Mouse (Mus musculus): ENCODE measurements around the gene Kmt2d. TPM values are rescaled to one million over a fixed set of nuclear protein-coding genes. Genes with fewer than 3 reads are reported as not detected.
A peak's percentile ranks its signal among the peaks of the same experiment; 100 is the strongest.

The Kmt2d gene
- total and polyA plus RNA-seq, 3 experiments = 22.1 to 150 (median 57.8) TPM

DNA sequence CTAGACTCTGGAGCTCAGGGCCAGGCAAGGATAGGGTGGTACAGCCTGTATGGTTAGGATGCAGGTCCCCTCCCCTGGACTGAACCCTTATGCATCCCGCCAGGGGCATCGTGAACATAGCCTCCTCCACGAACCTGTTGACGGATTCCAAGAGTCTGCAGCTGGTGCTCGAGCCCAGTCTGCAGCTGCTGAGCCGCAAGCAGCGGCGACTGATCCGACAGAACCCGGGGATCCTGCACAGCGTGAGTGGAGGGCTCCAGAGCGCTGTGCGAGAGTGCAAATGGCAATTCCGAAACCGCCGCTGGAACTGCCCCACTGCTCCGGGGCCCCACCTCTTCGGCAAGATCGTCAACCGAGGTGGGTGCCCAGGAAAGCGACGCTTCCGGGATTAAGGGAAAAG is 80.2 kb downstream of the Kmt2d start:
- no peak for ATAC-seq (ENCODE audit: extremely low read depth, insufficient number of reproducible peaks, low FRiP score, poor library complexity, severe bottlenecking)
- no peak for DNase-seq (ENCODE audit: low spot score)
- H3K4me1 ChIP-seq (ENCODE audit: insufficient read depth, low read depth, low read length) = peaks cover 19% of the 10 kb centered on the region
- H3K4me3 ChIP-seq (ENCODE audit: low read depth, low read length) = no peak overlapping the region
- no peaks in the 10 kb centered on the region for H3K36me3 ChIP-seq (replicated peaks)
- TF ChIP-seq POLR2AphosphoS5 (IDR thresholded peaks at IDR 0.05; ENCODE audit: insufficient replicate concordance, low read depth, low read length) = no peak
- TF ChIP-seq CTCF (IDR thresholded peaks at IDR 0.05; ENCODE audit: low read depth, low read length) = no peak
- no peak for TF ChIP-seq TAL1 (conservative IDR thresholded peaks at IDR 0.05; ENCODE audit: low read depth, low read length)
- no peak for TF ChIP-seq GATA2 (IDR thresholded peaks at IDR 0.05; ENCODE audit: borderline replicate concordance, low read depth, low read length)
- no peak for TF ChIP-seq GATA1 (IDR thresholded peaks at IDR 0.05; ENCODE audit: borderline replicate concordance, low read length)
- peaks cover 76% of the 10 kb centered on the region for H3K27me3 ChIP-seq (ENCODE audit: insufficient read depth, low read length)
- H3K9me3 ChIP-seq (replicated peaks) = peaks cover 6% of the 10 kb centered on the region

DNA sequence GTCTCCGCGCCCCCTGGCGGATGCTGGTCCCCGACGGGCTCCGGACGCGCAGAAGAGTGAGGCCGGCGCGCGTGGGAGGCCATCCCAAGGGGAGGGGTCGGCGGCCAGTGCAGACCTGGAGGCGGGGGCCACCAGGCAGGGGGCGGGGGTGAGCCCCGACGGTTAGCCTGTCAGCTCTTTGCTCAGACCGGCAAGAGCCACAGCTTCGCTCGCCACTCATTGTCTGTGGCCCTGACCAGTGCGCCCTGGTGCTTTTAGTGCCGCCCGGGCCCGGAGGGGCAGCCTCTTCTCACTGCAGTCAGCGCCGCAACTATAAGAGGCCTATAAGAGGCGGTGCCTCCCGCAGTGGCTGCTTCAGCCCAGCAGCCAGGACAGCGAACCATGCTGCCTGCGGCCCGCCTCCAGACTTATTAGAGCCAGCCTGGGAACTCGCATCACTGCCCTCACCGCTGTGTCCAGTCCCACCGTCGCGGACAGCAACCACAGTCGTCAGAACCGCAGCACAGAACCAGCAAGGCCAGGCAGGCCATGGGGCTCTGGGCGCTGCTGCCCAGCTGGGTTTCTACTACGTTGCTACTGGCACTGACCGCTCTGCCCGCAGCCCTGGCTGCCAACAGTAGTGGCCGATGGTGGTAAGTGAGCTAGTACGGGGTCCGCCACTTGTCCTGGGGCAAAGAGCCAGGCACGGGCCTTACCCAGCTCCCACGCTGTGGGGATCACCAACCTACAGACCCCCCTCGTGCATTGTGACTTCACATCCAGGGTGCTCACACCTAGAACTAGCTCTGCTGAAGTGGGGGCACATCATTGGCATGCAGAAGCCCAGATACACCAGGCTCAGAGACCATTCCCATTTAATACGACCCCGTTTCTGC is 81.1 kb downstream of the Kmt2d start, which contains the start of gene Wnt1:
Wnt1 (plus strand) TSS at position 197 of the 875 bp plus-strand sequence.
- TF ChIP-seq GATA1 (IDR thresholded peaks at IDR 0.05; ENCODE audit: borderline replicate concordance, low read length) (no peak), CTCF (IDR thresholded peaks at IDR 0.05; ENCODE audit: low read depth, low read length) (no peak), POLR2AphosphoS5 (IDR thresholded peaks at IDR 0.05; ENCODE audit: insufficient replicate concordance, low read depth, low read length) (no peak), TAL1 (conservative IDR thresholded peaks at IDR 0.05; ENCODE audit: low read depth, low read length) (no peak), GATA2 (IDR thresholded peaks at IDR 0.05; ENCODE audit: borderline replicate concordance, low read depth, low read length) (no peak)
- peaks cover 74% of the 10 kb centered on the region for H3K27me3 ChIP-seq (ENCODE audit: insufficient read depth, low read length)
- no peaks in the 10 kb centered on the region for H3K36me3 ChIP-seq (replicated peaks)
- peaks cover 19% of the 10 kb centered on the region for H3K4me1 ChIP-seq (ENCODE audit: insufficient read depth, low read depth, low read length)
- no peak within 1 kb of the TSS for H3K4me3 ChIP-seq (ENCODE audit: low read depth, low read length)
- no peak for ATAC-seq (ENCODE audit: extremely low read depth, insufficient number of reproducible peaks, low FRiP score, poor library complexity, severe bottlenecking)
- peaks cover 6% of the 10 kb centered on the region for H3K9me3 ChIP-seq (replicated peaks)
- no peak for DNase-seq (ENCODE audit: low spot score)

DNA sequence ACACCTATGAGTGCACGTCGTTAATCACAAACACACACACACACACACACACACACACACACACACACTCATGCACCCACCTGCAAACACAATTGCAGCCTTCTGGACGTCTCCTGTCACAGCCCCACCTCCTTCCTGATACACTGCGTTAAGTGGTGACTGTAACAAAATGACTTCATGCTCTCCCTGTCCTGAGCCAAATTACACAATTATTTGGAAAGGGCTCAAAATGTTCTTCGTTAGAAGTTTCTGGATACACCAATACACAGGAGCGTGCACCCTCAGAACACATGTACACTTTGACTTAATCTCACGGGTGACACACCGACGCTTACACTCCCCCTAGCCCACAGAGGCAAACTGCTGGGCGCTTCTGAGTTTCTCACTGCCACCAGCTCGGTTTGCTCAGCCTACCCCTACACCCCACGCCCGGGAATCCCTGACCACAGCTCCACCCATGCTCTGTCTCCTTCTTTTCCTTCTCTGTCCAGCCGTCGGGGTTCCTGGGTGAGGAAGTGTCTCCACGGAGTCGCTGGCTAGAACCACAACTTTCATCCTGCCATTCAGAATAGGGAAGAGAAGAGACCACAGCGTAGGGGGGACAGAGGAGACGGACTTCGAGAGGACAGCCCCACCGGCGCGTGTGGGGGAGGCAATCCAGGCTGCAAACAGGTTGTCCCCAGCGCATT is 81.9 kb downstream of the Kmt2d start:
- Histone ChIP-seq H3K4me3 (ENCODE audit: low read depth, low read length) (no peak overlapping the region), H3K4me1 (ENCODE audit: insufficient read depth, low read depth, low read length) (peaks cover 20% of the 10 kb centered on the region), H3K9me3 (replicated peaks) (peaks cover 6% of the 10 kb centered on the region), H3K36me3 (replicated peaks) (no peaks in the 10 kb centered on the region), H3K27me3 (ENCODE audit: insufficient read depth, low read length) (peaks cover 70% of the 10 kb centered on the region)
- TF ChIP-seq POLR2AphosphoS5 (IDR thresholded peaks at IDR 0.05; ENCODE audit: insufficient replicate concordance, low read depth, low read length) (no peak), GATA1 (IDR thresholded peaks at IDR 0.05; ENCODE audit: borderline replicate concordance, low read length) (no peak), CTCF (IDR thresholded peaks at IDR 0.05; ENCODE audit: low read depth, low read length) (no peak; the same call in 1 of the 2 replicates)
- DNase-seq (ENCODE audit: low spot score) (no peak), ATAC-seq (ENCODE audit: extremely low read depth, insufficient number of reproducible peaks, low FRiP score, poor library complexity, severe bottlenecking) (no peak)

DNA sequence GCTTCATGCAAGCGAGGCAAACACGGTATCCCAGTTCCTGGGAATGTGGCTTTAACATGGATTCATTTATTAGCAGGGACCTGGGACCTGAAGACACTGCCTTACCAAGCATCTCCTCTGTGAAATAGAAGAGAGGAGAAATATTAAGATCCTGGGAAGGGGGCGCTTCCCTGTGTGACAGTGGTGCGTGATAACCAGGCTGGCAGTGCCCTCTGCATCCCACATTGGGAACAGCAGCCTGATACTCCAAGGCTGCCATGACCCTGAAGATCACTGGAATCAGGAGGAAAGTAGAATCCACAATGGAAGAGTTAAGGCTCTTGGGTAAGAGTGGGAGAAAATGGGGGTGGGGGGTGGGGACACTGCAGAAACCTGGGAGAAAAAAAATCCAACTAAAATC is 83.1 kb downstream of the Kmt2d start:
- TF ChIP-seq TAL1 (conservative IDR thresholded peaks at IDR 0.05; ENCODE audit: low read depth, low read length) = no peak
- TF ChIP-seq GATA2 (IDR thresholded peaks at IDR 0.05; ENCODE audit: borderline replicate concordance, low read depth, low read length) = no peak
- TF ChIP-seq GATA1 (IDR thresholded peaks at IDR 0.05; ENCODE audit: borderline replicate concordance, low read length) = no peak
- no peak for TF ChIP-seq CTCF (IDR thresholded peaks at IDR 0.05; ENCODE audit: low read depth, low read length)
- TF ChIP-seq POLR2AphosphoS5 (IDR thresholded peaks at IDR 0.05; ENCODE audit: insufficient replicate concordance, low read depth, low read length) = no peak
- Histone ChIP-seq H3K4me1 (ENCODE audit: insufficient read depth, low read depth, low read length) (peaks cover 20% of the 10 kb centered on the region), H3K9me3 (replicated peaks) (peaks cover 6% of the 10 kb centered on the region), H3K27me3 (ENCODE audit: insufficient read depth, low read length) (peaks cover 60% of the 10 kb centered on the region), H3K4me3 (ENCODE audit: low read depth, low read length) (no peak overlapping the region), H3K36me3 (replicated peaks) (no peaks in the 10 kb centered on the region)
- ATAC-seq (ENCODE audit: extremely low read depth, insufficient number of reproducible peaks, low FRiP score, poor library complexity, severe bottlenecking) = no peak
- no peak for DNase-seq (ENCODE audit: low spot score)

GRCm38 (mm10) chr15:98785744-98786143 is 85.3 kb downstream of the Kmt2d start:
- Histone ChIP-seq H3K9me3 (replicated peaks) (no peaks in the 10 kb centered on the region), H3K36me3 (replicated peaks) (no peaks in the 10 kb centered on the region), H3K27me3 (ENCODE audit: insufficient read depth, low read length) (peaks cover 45% of the 10 kb centered on the region), H3K4me3 (ENCODE audit: low read depth, low read length) (no peak overlapping the region), H3K4me1 (ENCODE audit: insufficient read depth, low read depth, low read length) (peaks cover 11% of the 10 kb centered on the region)
- DNase-seq (ENCODE audit: low spot score) (no peak), ATAC-seq (ENCODE audit: extremely low read depth, insufficient number of reproducible peaks, low FRiP score, poor library complexity, severe bottlenecking) (no peak)
- TF ChIP-seq GATA1 (IDR thresholded peaks at IDR 0.05; ENCODE audit: borderline replicate concordance, low read length) (no peak), GATA2 (IDR thresholded peaks at IDR 0.05; ENCODE audit: borderline replicate concordance, low read depth, low read length) (no peak), POLR2AphosphoS5 (IDR thresholded peaks at IDR 0.05; ENCODE audit: insufficient replicate concordance, low read depth, low read length) (no peak), TAL1 (conservative IDR thresholded peaks at IDR 0.05; ENCODE audit: low read depth, low read length) (no peak), CTCF (IDR thresholded peaks at IDR 0.05; ENCODE audit: low read depth, low read length) (peak; percentile 81; the same call in 1 of the 2 replicates)

Other genes with a start within 250 kb of the Kmt2d start
Only the 20 nearest of the 21 such genes appear.
- 61.4 and 66.6 TPM in 2 replicates for gene Ddx23, start 208.3 kb downstream of the Kmt2d start, total RNA-seq (2014; fragmentation: Nextera tagmentation)
- 101 and 154 TPM in 2 replicates for gene Ddx23, start 208.3 kb downstream of the Kmt2d start, total RNA-seq (2017)
- gene Ddx23, start 208.3 kb downstream of the Kmt2d start, polyA plus RNA-seq (2012) = 100 and 112 TPM in 2 replicates
- 3.2 and 3.3 TPM in 2 replicates for gene Rnd1, start 193.7 kb downstream of the Kmt2d start, total RNA-seq (2014; fragmentation: Nextera tagmentation)
- 1.2 and 1.5 TPM in 2 replicates for gene Rnd1, start 193.7 kb downstream of the Kmt2d start, total RNA-seq (2017)
- gene Rnd1, start 193.7 kb downstream of the Kmt2d start, polyA plus RNA-seq (2012) = 1.0 and 1.1 TPM in 2 replicates
- 1.0 TPM in 1 of 2 replicates, not detected in the other for gene Ccdc65, start 163.0 kb downstream of the Kmt2d start, total RNA-seq (2014; fragmentation: Nextera tagmentation)
- 0.06 and 0.60 TPM in 2 replicates for gene Ccdc65, start 163.0 kb downstream of the Kmt2d start, total RNA-seq (2017)
- gene Ccdc65, start 163.0 kb downstream of the Kmt2d start, polyA plus RNA-seq (2012) = not detected in 2 replicates
- 11.5 and 14.1 TPM in 2 replicates for gene Fkbp11, start 143.0 kb downstream of the Kmt2d start, total RNA-seq (2014; fragmentation: Nextera tagmentation)
- 6.2 and 6.7 TPM in 2 replicates for gene Fkbp11, start 143.0 kb downstream of the Kmt2d start, total RNA-seq (2017)
- 20.2 and 23.8 TPM in 2 replicates for gene Fkbp11, start 143.0 kb downstream of the Kmt2d start, polyA plus RNA-seq (2012)
- gene Arf3, start 108.0 kb downstream of the Kmt2d start, total RNA-seq (2014; fragmentation: Nextera tagmentation) = 60.9 and 65.0 TPM in 2 replicates
- 37.9 and 41.6 TPM in 2 replicates for gene Arf3, start 108.0 kb downstream of the Kmt2d start, total RNA-seq (2017)
- 55.4 and 58.2 TPM in 2 replicates for gene Arf3, start 108.0 kb downstream of the Kmt2d start, polyA plus RNA-seq (2012)
- gene Wnt10b, start 93.1 kb downstream of the Kmt2d start, total RNA-seq (2014; fragmentation: Nextera tagmentation) = not detected in 2 replicates
- 0.27 TPM in 1 of 2 replicates, not detected in the other for gene Wnt10b, start 93.1 kb downstream of the Kmt2d start, total RNA-seq (2017)
- gene Wnt10b, start 93.1 kb downstream of the Kmt2d start, polyA plus RNA-seq (2012) = 0.05 and 0.09 TPM in 2 replicates
- not detected in 2 replicates for gene Wnt1, start 81.3 kb downstream of the Kmt2d start, total RNA-seq (2014; fragmentation: Nextera tagmentation)
- not detected in 2 replicates for gene Wnt1, start 81.3 kb downstream of the Kmt2d start, total RNA-seq (2017)
- gene Wnt1, start 81.3 kb downstream of the Kmt2d start, polyA plus RNA-seq (2012) = not detected in 2 replicates
- gene Ddn, start 61.7 kb downstream of the Kmt2d start, total RNA-seq (2014; fragmentation: Nextera tagmentation) = not detected in 2 replicates
- gene Ddn, start 61.7 kb downstream of the Kmt2d start, total RNA-seq (2017) = 0.17 and 0.22 TPM in 2 replicates
- gene Ddn, start 61.7 kb downstream of the Kmt2d start, polyA plus RNA-seq (2012) = 0.07 and 0.08 TPM in 2 replicates
- gene Prkag1, start 39.7 kb downstream of the Kmt2d start, total RNA-seq (2014; fragmentation: Nextera tagmentation) = 62.8 and 72.4 TPM in 2 replicates
- 114 and 150 TPM in 2 replicates for gene Prkag1, start 39.7 kb downstream of the Kmt2d start, total RNA-seq (2017)
- 106 and 142 TPM in 2 replicates for gene Prkag1, start 39.7 kb downstream of the Kmt2d start, polyA plus RNA-seq (2012)
- gene Rhebl1, start 23.3 kb upstream of the Kmt2d start, total RNA-seq (2014; fragmentation: Nextera tagmentation) = 5.2 and 8.4 TPM in 2 replicates
- 7.8 and 8.0 TPM in 2 replicates for gene Rhebl1, start 23.3 kb upstream of the Kmt2d start, total RNA-seq (2017)
- gene Rhebl1, start 23.3 kb upstream of the Kmt2d start, polyA plus RNA-seq (2012) = 2.7 and 2.9 TPM in 2 replicates
- gene Dhh, start 27.3 kb upstream of the Kmt2d start, total RNA-seq (2014; fragmentation: Nextera tagmentation) = not detected in 2 replicates
- 0.05 and 0.06 TPM in 2 replicates for gene Dhh, start 27.3 kb upstream of the Kmt2d start, total RNA-seq (2017)
- gene Dhh, start 27.3 kb upstream of the Kmt2d start, polyA plus RNA-seq (2012) = not detected in 2 replicates
- 10.9 and 17.1 TPM in 2 replicates for gene Lmbr1l, start 47.0 kb upstream of the Kmt2d start, total RNA-seq (2014; fragmentation: Nextera tagmentation)
- gene Lmbr1l, start 47.0 kb upstream of the Kmt2d start, total RNA-seq (2017) = 4.5 and 7.4 TPM in 2 replicates
- 9.6 and 9.7 TPM in 2 replicates for gene Lmbr1l, start 47.0 kb upstream of the Kmt2d start, polyA plus RNA-seq (2012)
- gene Tuba1b, start 63.4 kb upstream of the Kmt2d start, total RNA-seq (2014; fragmentation: Nextera tagmentation) = 1,654 and 1,866 TPM in 2 replicates
- 717 and 929 TPM in 2 replicates for gene Tuba1b, start 63.4 kb upstream of the Kmt2d start, total RNA-seq (2017)
- gene Tuba1b, start 63.4 kb upstream of the Kmt2d start, polyA plus RNA-seq (2012) = 255 and 384 TPM in 2 replicates
- gene Gm49450, start 82.3 kb upstream of the Kmt2d start, total RNA-seq (2014; fragmentation: Nextera tagmentation) = not detected in 2 replicates
- not detected in 2 replicates for gene Gm49450, start 82.3 kb upstream of the Kmt2d start, total RNA-seq (2017)
- not detected in 2 replicates for gene Gm49450, start 82.3 kb upstream of the Kmt2d start, polyA plus RNA-seq (2012)
- 11.6 and 22.3 TPM in 2 replicates for gene Tuba1a, start 82.5 kb upstream of the Kmt2d start, total RNA-seq (2014; fragmentation: Nextera tagmentation)
- gene Tuba1a, start 82.5 kb upstream of the Kmt2d start, total RNA-seq (2017) = 35.9 and 52.0 TPM in 2 replicates
- 1.4 and 3.3 TPM in 2 replicates for gene Tuba1a, start 82.5 kb upstream of the Kmt2d start, polyA plus RNA-seq (2012)
- gene Tuba1c, start 158.7 kb upstream of the Kmt2d start, total RNA-seq (2014; fragmentation: Nextera tagmentation) = 856 and 1,023 TPM in 2 replicates
- gene Tuba1c, start 158.7 kb upstream of the Kmt2d start, total RNA-seq (2017) = 252 and 273 TPM in 2 replicates
- gene Tuba1c, start 158.7 kb upstream of the Kmt2d start, polyA plus RNA-seq (2012) = 47.1 and 72.7 TPM in 2 replicates
- gene Prph, start 184.0 kb upstream of the Kmt2d start, total RNA-seq (2014; fragmentation: Nextera tagmentation) = not detected in 2 replicates
- not detected in 2 replicates for gene Prph, start 184.0 kb upstream of the Kmt2d start, total RNA-seq (2017)
- not detected in 2 replicates for gene Prph, start 184.0 kb upstream of the Kmt2d start, polyA plus RNA-seq (2012)
- 58.2 and 59.0 TPM in 2 replicates for gene Troap, start 203.4 kb upstream of the Kmt2d start, total RNA-seq (2014; fragmentation: Nextera tagmentation)
- gene Troap, start 203.4 kb upstream of the Kmt2d start, total RNA-seq (2017) = 22.3 and 22.8 TPM in 2 replicates
- gene Troap, start 203.4 kb upstream of the Kmt2d start, polyA plus RNA-seq (2012) = 71.0 and 73.9 TPM in 2 replicates
- gene C1ql4, start 216.6 kb upstream of the Kmt2d start, total RNA-seq (2014; fragmentation: Nextera tagmentation) = not detected in 2 replicates
- not detected in 2 replicates for gene C1ql4, start 216.6 kb upstream of the Kmt2d start, total RNA-seq (2017)
- not detected in 2 replicates for gene C1ql4, start 216.6 kb upstream of the Kmt2d start, polyA plus RNA-seq (2012)
- not detected in 2 replicates for gene Dnajc22, start 222.0 kb upstream of the Kmt2d start, total RNA-seq (2014; fragmentation: Nextera tagmentation)
- 0.16 TPM in 1 of 2 replicates, not detected in the other for gene Dnajc22, start 222.0 kb upstream of the Kmt2d start, total RNA-seq (2017)
- not detected in 2 replicates for gene Dnajc22, start 222.0 kb upstream of the Kmt2d start, polyA plus RNA-seq (2012)